Mouse (Mus musculus) testis, adult 2 months (tissue): Measurements from ENCODE around the gene Tnnt2. TPM values are rescaled to one million over a fixed set of nuclear protein-coding genes. Genes with fewer than 3 reads are reported as not detected.

Experiments used
- H3K27ac ChIP-seq: fragments of 200-500 bp; 2 replicates; pipeline ENCODE4 v1.5.1; 2012; ENCODE audit warnings: low read depth, low read length; ENCODE audit not compliant: control insufficient read depth, insufficient read depth
- H3K27me3 ChIP-seq: fragments of 200-500 bp; 2 replicates; pipeline ENCODE4 v1.6.1; 2012; ENCODE audit warnings: mild to moderate bottlenecking, low read length, moderate library complexity; ENCODE audit not compliant: control insufficient read depth, insufficient read depth
- H3K36me3 ChIP-seq: fragments of 200-500 bp; 2 replicates; pipeline ENCODE4 v1.6.1; 2012; ENCODE audit warnings: mild to moderate bottlenecking, low read length; ENCODE audit not compliant: control insufficient read depth, insufficient read depth
- H3K4me1 ChIP-seq: fragments of 200-500 bp; 2 replicates; pipeline ENCODE4 v1.6.1; 2012; ENCODE audit warnings: low read length; ENCODE audit not compliant: control insufficient read depth, insufficient read depth
- H3K4me3 ChIP-seq: fragments of 200-500 bp; 2 replicates; pipeline ENCODE4 v1.5.1; 2012; ENCODE audit warnings: low read depth, mild to moderate bottlenecking, low read length, moderate library complexity, mixed read lengths; ENCODE audit not compliant: control insufficient read depth
- CTCF ChIP-seq: fragments of 200-500 bp; IDR thresholded peaks from 2 replicates; pipeline ENCODE4 v1.5.1; 2012; ENCODE audit warnings: low read depth, mild to moderate bottlenecking, inconsistent platforms, low read length, moderate library complexity; ENCODE audit not compliant: control insufficient read depth, insufficient read depth, insufficient replicate concordance
- POLR2A ChIP-seq: fragments of 200-500 bp; IDR thresholded peaks from 2 replicates; pipeline ENCODE4 v1.6.1; 2012; ENCODE audit warnings: low read depth, mild to moderate bottlenecking, inconsistent platforms, low read length, moderate library complexity; ENCODE audit not compliant: control insufficient read depth
- polyA plus RNA-seq: library from polyadenylated mRNA; depleted of rRNA; stranded (reverse); fragments of >200 nt; gene quantifications from 2 replicates; pipeline ENCODE4 v1.2.3, GENCODE M21; 2012

The Tnnt2 gene
- polyA plus RNA-seq, 1 experiment = 2.3 TPM

- Histone ChIP-seq H3K4me3 (no peak overlapping the region), H3K36me3 (no peaks in the 10 kb centered on the region), H3K27ac (no peak overlapping the region), H3K4me1 (peaks cover 11% of the 10 kb centered on the region), H3K27me3 (peaks cover 4% of the 10 kb centered on the region; the same call in 1 of the 2 replicates)
- no peak for TF ChIP-seq POLR2A
- TF ChIP-seq CTCF = no peak
These were observed 15.3 kb upstream of the Tnnt2 start for GRCm38 (mm10) chr1:135820736-135821364.

GRCm38 (mm10) chr1:135821780-135822179 is 14.4 kb upstream of the Tnnt2 start:
- no peak for TF ChIP-seq CTCF
- TF ChIP-seq POLR2A = no peak
- Histone ChIP-seq H3K4me3 (no peak overlapping the region), H3K4me1 (peaks cover 11% of the 10 kb centered on the region), H3K27ac (no peak overlapping the region), H3K36me3 (no peaks in the 10 kb centered on the region), H3K27me3 (peaks cover 4% of the 10 kb centered on the region; the same call in 1 of the 2 replicates)

GRCm38 (mm10) chr1:135828918-135829317 is 7.2 kb upstream of the Tnnt2 start:
- Histone ChIP-seq H3K4me3 (no peak overlapping the region), H3K36me3 (no peaks in the 10 kb centered on the region), H3K27me3 (no peaks in the 10 kb centered on the region), H3K27ac (no peak overlapping the region), H3K4me1 (no peaks in the 10 kb centered on the region)
- TF ChIP-seq CTCF = peak; percentile 22; the same call in 1 of the 2 replicates
- no peak for TF ChIP-seq POLR2A

- no peaks in the 10 kb centered on the region for H3K27me3 ChIP-seq
- no peaks in the 10 kb centered on the region for H3K4me1 ChIP-seq
- TF ChIP-seq CTCF (no peak), POLR2A (no peak)
- no peak overlapping the region for H3K4me3 ChIP-seq
- no peak overlapping the region; the same call in 1 of the 2 replicates for H3K27ac ChIP-seq
- H3K36me3 ChIP-seq = no peaks in the 10 kb centered on the region
These were observed 1.8 kb upstream of the Tnnt2 start for GRCm38 (mm10) chr1:135834206-135834859.

- no peak overlapping the region for H3K4me3 ChIP-seq
- no peak overlapping the region for H3K27ac ChIP-seq
- H3K36me3 ChIP-seq = no peaks in the 10 kb centered on the region
- H3K27me3 ChIP-seq = no peaks in the 10 kb centered on the region
- TF ChIP-seq POLR2A (no peak), CTCF (no peak)
- no peaks in the 10 kb centered on the region for H3K4me1 ChIP-seq
These were observed 1.2 kb upstream of the Tnnt2 start for GRCm38 (mm10) chr1:135834983-135835382.

GRCm38 (mm10) chr1:135838626-135839025 is 2.5 kb downstream of the Tnnt2 start:
- TF ChIP-seq POLR2A = no peak
- no peak for TF ChIP-seq CTCF
- Histone ChIP-seq H3K27ac (no peak overlapping the region), H3K4me3 (no peak overlapping the region), H3K27me3 (no peaks in the 10 kb centered on the region), H3K4me1 (no peaks in the 10 kb centered on the region), H3K36me3 (no peaks in the 10 kb centered on the region)

GRCm38 (mm10) chr1:135839065-135839464 is 2.9 kb downstream of the Tnnt2 start:
- H3K36me3 ChIP-seq = no peaks in the 10 kb centered on the region
- no peaks in the 10 kb centered on the region for H3K27me3 ChIP-seq
- no peak for TF ChIP-seq POLR2A
- TF ChIP-seq CTCF = no peak
- no peak overlapping the region for H3K4me3 ChIP-seq
- no peaks in the 10 kb centered on the region for H3K4me1 ChIP-seq
- no peak overlapping the region for H3K27ac ChIP-seq
